Mouse (Mus musculus) megakaryocyte, embryonic 14.5 days (primary cell): ENCODE measurements at regions not wholly inside any gene's neighbourhood (a gene's known extent, or its start where the extent isn't known, plus 50 kb on each side); places are given as distances from the start of the nearest gene placed in this dataset.

Experiments used
- H3K27me3 ChIP-seq: replicated peaks from 2 replicates; pipeline ENCODE3; 2012; ENCODE audit warnings: inconsistent platforms
- H3K36me3 ChIP-seq: replicated peaks from 2 replicates; pipeline ENCODE3; 2012; ENCODE audit warnings: low read length, inconsistent platforms, mixed read lengths
- H3K4me1 ChIP-seq: 2 replicates; pipeline ENCODE4 v1.6.1; 2012; ENCODE audit warnings: inconsistent platforms
- H3K4me3 ChIP-seq: replicated peaks from 2 replicates; pipeline ENCODE3; 2012; ENCODE audit warnings: moderate library complexity, mild to moderate bottlenecking, inconsistent platforms
- H3K9me3 ChIP-seq: 2 replicates; pipeline ENCODE4 v1.6.1; 2012; ENCODE audit warnings: inconsistent platforms
- FLI1 ChIP-seq: IDR thresholded peaks from 2 replicates; pipeline ENCODE4 v1.6.1; 2012; ENCODE audit warnings: low read length, inconsistent platforms, mixed read lengths
- GATA1 ChIP-seq: IDR thresholded peaks from 3 replicates; pipeline ENCODE4 v1.6.1; 2012; ENCODE audit warnings: mixed read lengths, low read length, inconsistent platforms, borderline replicate concordance

DNA sequence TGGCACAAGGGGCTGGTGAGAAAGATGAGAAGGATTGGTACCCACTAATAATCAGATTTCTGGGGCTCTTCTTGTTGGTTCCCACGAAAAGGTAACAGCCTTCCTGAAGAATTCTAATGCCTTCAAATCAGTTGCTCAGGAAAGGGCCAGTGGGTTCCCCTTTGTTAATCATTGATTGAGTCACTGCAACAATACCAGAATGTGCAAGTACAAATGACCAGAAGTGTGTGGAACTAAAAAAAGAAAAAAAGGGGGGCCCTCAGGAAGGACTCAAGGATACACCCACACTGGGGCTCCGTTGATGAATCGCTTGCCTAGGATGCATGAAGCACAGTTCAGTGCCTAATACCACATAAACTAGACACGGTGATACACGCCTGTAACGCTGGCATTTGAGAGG lies 179.0 kb upstream of the Klf3 start:
- TF ChIP-seq GATA1 (no peak), FLI1 (no peak)
- H3K4me1 ChIP-seq, result peaks cover 6% of the 10 kb centered on the region; the same call in 1 of the 2 replicates
- H3K36me3 ChIP-seq, result no peaks in the 10 kb centered on the region
- no peak overlapping the region for H3K4me3 ChIP-seq
- H3K9me3 ChIP-seq, result 0 out of 2 replicates have a peak, but pooled peaks cover 3% of the 10 kb centered on the region
- peaks cover 24% of the 10 kb centered on the region for H3K27me3 ChIP-seq

DNA sequence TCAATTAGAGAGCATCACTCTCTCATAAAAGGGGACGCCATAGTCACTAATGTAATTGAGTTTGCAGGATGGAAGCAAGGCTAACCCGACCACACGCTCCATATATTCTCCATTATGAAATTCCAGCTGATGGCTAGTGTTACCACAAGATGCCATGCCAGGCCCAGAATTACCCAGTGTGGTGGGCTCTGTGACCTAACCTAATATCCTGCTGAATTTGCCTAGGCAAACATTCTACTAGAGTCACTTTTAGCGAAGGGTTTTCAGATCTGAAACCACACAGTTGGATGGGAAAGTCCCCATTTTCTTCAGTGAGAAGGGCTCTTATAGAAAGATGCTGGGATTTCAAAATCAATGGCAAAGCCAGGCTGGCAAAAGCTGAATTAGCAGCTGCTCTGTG lies 177.8 kb upstream of the Klf3 start:
- no peaks in the 10 kb centered on the region for H3K36me3 ChIP-seq
- H3K9me3 ChIP-seq, result 0 out of 2 replicates have a peak, but pooled peaks cover 3% of the 10 kb centered on the region
- H3K4me1 ChIP-seq, result peaks cover 14% of the 10 kb centered on the region; the same call in 1 of the 2 replicates
- peaks cover 26% of the 10 kb centered on the region for H3K27me3 ChIP-seq
- H3K4me3 ChIP-seq, result no peak overlapping the region
- TF ChIP-seq FLI1, result no peak
- no peak for TF ChIP-seq GATA1

DNA sequence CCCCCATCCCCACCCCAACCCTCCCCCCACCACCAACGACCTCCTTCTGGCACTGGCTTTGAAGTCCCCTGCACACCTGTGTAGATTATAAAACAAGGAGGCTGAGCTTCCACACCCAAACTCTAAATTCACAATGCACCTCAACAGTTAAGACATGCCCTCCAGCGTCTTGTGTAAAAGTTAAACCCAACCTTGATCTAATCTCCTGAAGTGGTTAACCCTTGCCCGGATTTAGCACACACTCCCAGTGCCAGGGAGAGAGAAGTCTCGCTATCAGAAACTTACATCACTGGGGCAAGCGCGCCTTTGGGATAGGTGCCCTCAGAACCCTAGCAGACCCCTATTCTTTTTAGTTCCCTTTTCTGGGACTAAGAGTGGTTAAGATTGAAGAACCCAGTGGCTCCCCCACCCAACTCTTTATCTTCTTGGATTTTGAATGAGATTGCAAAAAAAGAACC lies 177.3 kb upstream of the Klf3 start:
- 0 out of 2 replicates have a peak, but pooled peaks cover 3% of the 10 kb centered on the region for H3K9me3 ChIP-seq
- H3K36me3 ChIP-seq, result no peaks in the 10 kb centered on the region
- H3K4me1 ChIP-seq, result peaks cover 14% of the 10 kb centered on the region; the same call in 1 of the 2 replicates
- TF ChIP-seq FLI1 (no peak), GATA1 (no peak)
- H3K27me3 ChIP-seq, result peaks cover 28% of the 10 kb centered on the region
- no peak overlapping the region for H3K4me3 ChIP-seq

DNA sequence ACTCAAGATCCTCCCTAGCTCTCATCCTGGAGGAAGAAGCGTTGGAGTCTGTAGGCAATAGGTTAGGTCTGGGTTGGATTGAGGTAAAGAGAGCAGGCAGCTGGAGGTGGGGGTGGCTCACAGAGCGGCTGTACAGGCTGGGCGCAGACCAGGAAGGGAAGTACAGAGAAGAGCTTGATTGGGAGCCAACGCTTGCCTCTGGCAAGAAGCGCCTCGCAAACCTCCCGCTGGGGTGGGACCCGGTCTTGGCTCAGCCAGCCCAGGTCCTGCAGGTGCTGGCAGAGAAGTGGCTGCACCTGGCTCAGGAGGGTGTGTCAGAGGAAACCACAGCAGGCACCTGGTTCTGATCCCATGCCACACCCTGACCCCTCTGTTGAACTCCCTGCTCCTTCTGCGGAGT lies 176.8 kb upstream of the Klf3 start:
- 0 out of 2 replicates have a peak, but pooled peaks cover 3% of the 10 kb centered on the region for H3K9me3 ChIP-seq
- H3K36me3 ChIP-seq, result no peaks in the 10 kb centered on the region
- peaks cover 14% of the 10 kb centered on the region; the same call in 1 of the 2 replicates for H3K4me1 ChIP-seq
- TF ChIP-seq FLI1, result no peak
- TF ChIP-seq GATA1, result no peak
- H3K4me3 ChIP-seq, result peak overlapping the region; percentile 33
- peaks cover 28% of the 10 kb centered on the region for H3K27me3 ChIP-seq

DNA sequence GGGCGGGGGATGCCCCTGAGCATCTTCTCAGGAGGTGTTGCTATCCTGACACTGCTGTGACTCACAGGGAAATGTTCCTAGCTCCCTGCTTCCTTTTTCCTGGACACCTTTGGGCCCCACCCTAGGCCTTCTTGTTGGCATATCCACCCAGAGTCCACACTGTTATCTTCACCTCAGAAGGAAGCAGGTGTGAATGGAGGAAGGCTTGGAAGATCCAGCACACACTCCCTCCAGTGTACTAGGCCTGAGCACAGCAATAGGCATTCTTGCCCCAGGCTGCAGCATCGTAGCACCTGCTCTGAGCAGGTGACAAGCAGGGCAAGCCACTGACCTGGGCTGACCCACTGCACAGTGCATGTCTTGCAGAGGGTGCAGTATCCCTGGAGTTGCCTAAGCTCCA lies 172.6 kb upstream of the Klf3 start:
- Histone ChIP-seq H3K36me3 (no peaks in the 10 kb centered on the region), H3K4me3 (no peak overlapping the region), H3K4me1 (peaks cover 26% of the 10 kb centered on the region), H3K27me3 (peaks cover 25% of the 10 kb centered on the region), H3K9me3 (peaks cover 10% of the 10 kb centered on the region)
- TF ChIP-seq FLI1 (no peak), GATA1 (no peak)

DNA sequence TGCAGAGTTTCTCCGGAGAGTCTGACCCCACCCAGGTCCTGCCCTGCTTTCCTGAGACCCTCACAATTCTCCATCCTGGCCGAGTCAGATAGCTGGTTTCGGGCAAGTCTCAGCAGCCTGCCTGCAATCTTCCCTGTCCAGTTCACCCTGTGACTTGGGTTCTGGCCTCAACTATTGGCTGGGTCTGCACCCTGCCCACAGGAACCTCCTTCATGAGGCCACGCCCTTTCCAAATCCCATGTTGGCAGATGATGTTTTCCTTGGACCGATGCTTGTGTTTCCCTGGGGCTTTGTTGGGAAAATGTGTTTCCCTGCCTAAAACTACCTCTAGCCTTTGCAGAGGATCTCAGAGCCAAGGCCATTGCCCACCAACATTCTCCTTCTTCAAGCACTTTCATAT lies 171.0 kb upstream of the Klf3 start:
- Histone ChIP-seq H3K4me1 (peaks cover 20% of the 10 kb centered on the region), H3K4me3 (no peak overlapping the region), H3K27me3 (peaks cover 15% of the 10 kb centered on the region), H3K36me3 (no peaks in the 10 kb centered on the region), H3K9me3 (peaks cover 9% of the 10 kb centered on the region)
- TF ChIP-seq FLI1, result no peak
- TF ChIP-seq GATA1, result no peak

DNA sequence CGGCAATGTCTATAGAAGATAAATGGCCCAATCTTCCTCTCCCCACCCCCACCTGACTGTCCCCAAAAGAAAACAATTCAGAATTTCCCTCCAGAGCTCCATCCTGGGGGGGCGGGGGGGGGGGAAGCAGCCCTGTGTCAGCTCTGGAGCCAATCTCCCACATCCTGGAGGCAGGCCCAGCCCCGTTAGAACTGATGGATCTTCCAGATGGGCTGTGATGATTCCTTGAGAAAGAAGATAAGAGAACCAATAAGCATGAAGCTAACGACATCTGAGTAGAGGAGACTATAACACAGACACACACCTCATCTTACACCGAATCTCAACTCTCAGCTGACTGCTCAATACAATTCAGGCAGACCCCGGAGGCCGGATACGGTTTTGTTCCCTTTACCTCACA lies 169.2 kb upstream of the Klf3 start:
- H3K9me3 ChIP-seq, result peaks cover 15% of the 10 kb centered on the region
- H3K4me3 ChIP-seq, result no peak overlapping the region
- no peaks in the 10 kb centered on the region for H3K36me3 ChIP-seq
- TF ChIP-seq FLI1, result no peak
- no peak for TF ChIP-seq GATA1
- H3K27me3 ChIP-seq, result peaks cover 8% of the 10 kb centered on the region
- peaks cover 20% of the 10 kb centered on the region for H3K4me1 ChIP-seq

DNA sequence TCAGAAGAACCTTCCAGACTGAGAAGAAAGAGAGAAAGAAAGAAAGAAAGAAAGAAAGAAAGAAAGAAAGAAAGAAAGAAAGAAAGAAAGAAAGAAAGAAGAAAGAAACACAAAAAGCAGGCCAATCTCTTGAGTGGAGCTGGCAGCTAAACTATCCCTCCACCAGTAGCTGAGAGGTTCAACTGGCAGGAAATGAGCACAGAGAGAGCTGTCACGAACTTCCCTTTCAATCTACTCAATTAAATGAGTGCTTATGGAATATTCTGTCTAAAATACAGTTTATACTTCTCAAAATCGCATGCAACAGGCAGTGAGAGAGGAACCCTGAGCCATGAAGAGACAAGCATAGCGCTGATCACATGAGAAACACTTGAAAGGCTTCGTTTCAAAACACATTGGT lies 168.5 kb upstream of the Klf3 start:
- Histone ChIP-seq H3K9me3 (peaks cover 18% of the 10 kb centered on the region), H3K4me3 (no peak overlapping the region), H3K4me1 (peaks cover 14% of the 10 kb centered on the region), H3K36me3 (no peaks in the 10 kb centered on the region), H3K27me3 (peaks cover 4% of the 10 kb centered on the region)
- TF ChIP-seq FLI1 (no peak), GATA1 (no peak)

DNA sequence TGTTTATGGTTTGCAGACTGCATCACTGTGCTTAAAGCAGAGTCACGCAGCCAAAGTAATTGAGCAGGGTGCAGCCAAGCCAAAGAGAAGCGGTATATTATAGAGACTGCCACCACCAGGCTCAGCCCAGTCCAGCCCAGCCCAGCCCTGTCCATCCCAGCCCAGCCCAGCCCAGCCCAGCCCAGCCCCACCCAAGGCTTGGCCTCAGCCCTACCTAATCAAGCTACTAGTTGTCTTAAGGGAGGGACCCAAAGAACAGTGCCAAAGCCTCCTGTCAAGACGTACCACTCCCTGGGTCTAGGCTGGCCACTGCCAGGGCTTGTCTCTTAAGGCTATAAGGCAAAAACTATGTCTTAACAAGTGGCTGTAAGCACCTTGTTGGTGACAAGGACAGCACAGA lies 166.9 kb upstream of the Klf3 start:
- Histone ChIP-seq H3K9me3 (peaks cover 18% of the 10 kb centered on the region), H3K36me3 (no peaks in the 10 kb centered on the region), H3K4me1 (peaks cover 12% of the 10 kb centered on the region), H3K27me3 (peaks cover 2% of the 10 kb centered on the region), H3K4me3 (no peak overlapping the region)
- TF ChIP-seq FLI1 (no peak), GATA1 (no peak)

DNA sequence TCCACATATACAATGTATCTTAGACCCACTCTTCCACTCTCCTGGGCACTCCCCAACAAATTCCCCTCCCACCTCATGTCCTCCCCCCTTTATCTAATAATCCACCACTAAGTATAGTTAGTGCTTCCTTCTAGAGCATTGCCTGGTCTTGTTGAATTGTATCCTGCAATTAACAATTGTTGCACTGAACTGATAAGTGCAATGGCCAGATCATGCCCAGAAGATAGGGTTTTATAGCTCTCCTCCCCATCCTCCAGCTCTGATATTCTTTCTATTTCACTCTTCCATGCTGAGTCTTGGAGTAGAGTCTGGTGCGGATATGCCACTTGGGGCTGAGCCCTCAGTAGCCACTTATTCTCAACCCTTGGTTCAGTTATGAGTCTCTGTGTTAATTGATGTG lies 159.6 kb upstream of the Klf3 start:
- Histone ChIP-seq H3K4me3 (no peak overlapping the region), H3K9me3 (peaks cover 12% of the 10 kb centered on the region), H3K36me3 (no peaks in the 10 kb centered on the region), H3K27me3 (peaks cover 2% of the 10 kb centered on the region), H3K4me1 (peaks cover 3% of the 10 kb centered on the region)
- TF ChIP-seq FLI1 (no peak), GATA1 (no peak)
